Mouse (Mus musculus) kidney, embryonic 16.5 days (tissue): Measurements from ENCODE around the gene Sema3f. TPM values are rescaled to one million over a fixed set of nuclear protein-coding genes. Genes with fewer than 3 reads are reported as not detected.

Experiments used
- ATAC-seq: fragments of 200-750 bp; cut with Nextera tagmentation; 2 replicates; pipeline ENCODE4 v1.8.0; 2017; ENCODE audit warnings: moderate TSS enrichment; ENCODE audit not compliant: low FRiP score, low TSS enrichment
- H3K27ac ChIP-seq: fragments of 300-500 bp; sonication (generic); 2 replicates; pipeline ENCODE4 v1.5.1; 2014; ENCODE audit warnings: low read length
- H3K27me3 ChIP-seq: fragments of 300-500 bp; sonication (generic); 2 replicates; pipeline ENCODE4 v1.6.1; 2014; ENCODE audit warnings: low read length, control low read depth, mixed read lengths; ENCODE audit not compliant: insufficient read depth
- H3K36me3 ChIP-seq: fragments of 300-500 bp; sonication (generic); 2 replicates; pipeline ENCODE4 v1.6.1; 2014; ENCODE audit warnings: low read length, control low read depth, mixed read lengths; ENCODE audit not compliant: insufficient read depth
- H3K4me1 ChIP-seq: fragments of 300-500 bp; sonication (generic); 2 replicates; pipeline ENCODE4 v1.6.1; 2014; ENCODE audit warnings: low read length, control low read depth, mixed read lengths; ENCODE audit not compliant: insufficient read depth
- H3K4me2 ChIP-seq: fragments of 300-500 bp; sonication (generic); replicated peaks from 2 replicates; pipeline ENCODE4 v1.6.1; 2014; ENCODE audit warnings: low read depth, low read length
- H3K4me3 ChIP-seq: fragments of 300-500 bp; sonication (generic); 2 replicates; pipeline ENCODE4 v1.5.1; 2014; ENCODE audit warnings: mild to moderate bottlenecking, low read length
- H3K9ac ChIP-seq: fragments of 300-500 bp; sonication (generic); replicated peaks from 2 replicates; pipeline ENCODE4 v1.6.1; 2014; ENCODE audit warnings: low read length
- H3K9me3 ChIP-seq: fragments of 300-500 bp; sonication (generic); 2 replicates; pipeline ENCODE4 v1.6.1; 2016; ENCODE audit warnings: low read length, control low read depth
- WGBS: fragments of 180-500 bp; shearing (Covaris S2); extraction: QIAGEN DNeasy Blood & Tissue Kit; methylation state at CpG from one replicate; pipeline ENCODE4 v1.1.7; 2014; 5-methylcytosine and 5-hydroxymethylcytosine counted together
- polyA plus RNA-seq: library from polyadenylated mRNA; unstranded; fragments of >200 nt; fragmentation: Nextera tagmentation; extraction: Ambion mirVana; gene quantifications from 2 replicates; pipeline ENCODE4 v1.2.1, GENCODE M21; 2015

Gene Sema3f
- polyA plus RNA-seq, 1 experiment from 2014 or later, result 20.9 TPM

GRCm38 (mm10) chr9:107695441-107696105 lies 14.7 kb downstream of the Sema3f start:
- peaks cover 69% of the 10 kb centered on the region for H3K4me1 ChIP-seq
- H3K27me3 ChIP-seq, result no peaks in the 10 kb centered on the region
- ATAC-seq, result no peak
- peaks cover 18% of the 10 kb centered on the region for H3K36me3 ChIP-seq
- H3K4me2 ChIP-seq, result no peak overlapping the region
- H3K27ac ChIP-seq, result peak overlapping the region; percentile 91
- H3K9ac ChIP-seq, result no peak overlapping the region
- H3K4me3 ChIP-seq, result no peak overlapping the region
- 72% methylated on average over 12 of the region's 12 CpGs for WGBS
- no peaks in the 10 kb centered on the region for H3K9me3 ChIP-seq

GRCm38 (mm10) chr9:107694627-107695026 lies 15.6 kb downstream of the Sema3f start:
- Histone ChIP-seq H3K36me3 (peaks cover 28% of the 10 kb centered on the region), H3K4me1 (peaks cover 60% of the 10 kb centered on the region), H3K9ac (no peak overlapping the region), H3K4me2 (no peak overlapping the region), H3K27me3 (no peaks in the 10 kb centered on the region), H3K27ac (no peak overlapping the region), H3K9me3 (no peaks in the 10 kb centered on the region), H3K4me3 (no peak overlapping the region)
- WGBS, result 54% methylated on average over 7 of the region's 7 CpGs
- no peak for ATAC-seq

GRCm38 (mm10) chr9:107693433-107693987 lies 16.8 kb downstream of the Sema3f start:
- Histone ChIP-seq H3K36me3 (peaks cover 33% of the 10 kb centered on the region), H3K4me1 (peaks cover 49% of the 10 kb centered on the region), H3K27ac (no peak overlapping the region), H3K4me2 (no peak overlapping the region), H3K27me3 (no peaks in the 10 kb centered on the region), H3K4me3 (no peak overlapping the region), H3K9me3 (no peaks in the 10 kb centered on the region), H3K9ac (no peak overlapping the region)
- ATAC-seq, result no peak
- WGBS, result 68% methylated on average over 4 of the region's 4 CpGs

- H3K4me2 ChIP-seq, result no peak overlapping the region
- H3K27me3 ChIP-seq, result no peaks in the 10 kb centered on the region
- H3K36me3 ChIP-seq, result peaks cover 39% of the 10 kb centered on the region
- no peak overlapping the region for H3K9ac ChIP-seq
- H3K9me3 ChIP-seq, result no peaks in the 10 kb centered on the region
- no peak overlapping the region for H3K27ac ChIP-seq
- ATAC-seq, result no peak
- 68% methylated on average over 5 of the region's 5 CpGs for WGBS
- H3K4me1 ChIP-seq, result peaks cover 41% of the 10 kb centered on the region
- no peak overlapping the region for H3K4me3 ChIP-seq
Measured at GRCm38 (mm10) chr9:107692785-107693184, 17.5 kb downstream of the Sema3f start.

GRCm38 (mm10) chr9:107690391-107690790 lies 19.9 kb downstream of the Sema3f start:
- 74% methylated on average over 8 of the region's 8 CpGs for WGBS
- Histone ChIP-seq H3K9me3 (no peaks in the 10 kb centered on the region), H3K27ac (no peak overlapping the region), H3K27me3 (no peaks in the 10 kb centered on the region), H3K4me1 (peaks cover 17% of the 10 kb centered on the region), H3K4me2 (no peak overlapping the region), H3K4me3 (no peak overlapping the region), H3K9ac (no peak overlapping the region), H3K36me3 (peaks cover 58% of the 10 kb centered on the region)
- ATAC-seq, result no peak

- H3K4me3 ChIP-seq, result no peak overlapping the region
- no peak overlapping the region for H3K4me2 ChIP-seq
- H3K4me1 ChIP-seq, result peaks cover 7% of the 10 kb centered on the region; the same call in 1 of the 2 replicates
- no peak overlapping the region for H3K9ac ChIP-seq
- 78% methylated on average over 7 of the region's 7 CpGs for WGBS
- peaks cover 72% of the 10 kb centered on the region for H3K36me3 ChIP-seq
- no peaks in the 10 kb centered on the region for H3K27me3 ChIP-seq
- H3K9me3 ChIP-seq, result no peaks in the 10 kb centered on the region
- H3K27ac ChIP-seq, result no peak overlapping the region
- ATAC-seq, result no peak
Measured at GRCm38 (mm10) chr9:107688939-107689338, 21.3 kb downstream of the Sema3f start.

GRCm38 (mm10) chr9:107688415-107688814 lies 21.9 kb downstream of the Sema3f start:
- no peak overlapping the region for H3K4me2 ChIP-seq
- no peak overlapping the region for H3K27ac ChIP-seq
- H3K27me3 ChIP-seq, result no peaks in the 10 kb centered on the region
- no peak for ATAC-seq
- H3K9ac ChIP-seq, result no peak overlapping the region
- H3K4me3 ChIP-seq, result no peak overlapping the region
- 86% methylated on average over 5 of the region's 5 CpGs for WGBS
- H3K4me1 ChIP-seq, result peaks cover 5% of the 10 kb centered on the region; the same call in 1 of the 2 replicates
- H3K9me3 ChIP-seq, result no peaks in the 10 kb centered on the region
- peaks cover 77% of the 10 kb centered on the region for H3K36me3 ChIP-seq

- peak; percentile 69 for ATAC-seq
- 31% methylated on average over 17 of the region's 17 CpGs for WGBS
- no peak overlapping the region for H3K4me3 ChIP-seq
Measured at GRCm38 (mm10) chr9:107685231-107685981, 24.9 kb downstream of the Sema3f start.

GRCm38 (mm10) chr9:107682405-107682804 lies 27.9 kb downstream of the Sema3f start:
- peaks cover 53% of the 10 kb centered on the region for H3K36me3 ChIP-seq
- no peak overlapping the region for H3K4me2 ChIP-seq
- no peak overlapping the region for H3K9ac ChIP-seq
- H3K27me3 ChIP-seq, result peaks cover 5% of the 10 kb centered on the region; the same call in 1 of the 2 replicates
- no peak for ATAC-seq
- no peaks in the 10 kb centered on the region for H3K9me3 ChIP-seq
- no peak overlapping the region for H3K27ac ChIP-seq
- WGBS, result 80% methylated on average over 20 of the region's 20 CpGs
- no peak overlapping the region for H3K4me3 ChIP-seq
- no peaks in the 10 kb centered on the region; the same call in 1 of the 2 replicates for H3K4me1 ChIP-seq

More at GRCm38 (mm10) chr9:107685231-107685981, 24.9 kb downstream of the Sema3f start:
- Histone ChIP-seq H3K9me3 (no peaks in the 10 kb centered on the region), H3K27me3 (no peaks in the 10 kb centered on the region), H3K36me3 (peaks cover 76% of the 10 kb centered on the region), H3K27ac (no peak overlapping the region), H3K4me1 (no peaks in the 10 kb centered on the region; the same call in 1 of the 2 replicates), H3K9ac (no peak overlapping the region; the same call in 1 of the 2 replicates), H3K4me2 (no peak overlapping the region)
